Mouse (Mus musculus): ENCODE results near the gene Dact3.

GRCm38 (mm10) chr7:16883162-16883561, 8.0 kb downstream of the Dact3 start:
- TF ChIP-seq EP300 (optimal IDR thresholded peaks at IDR 0.05) (no peak), CTCF (IDR thresholded peaks at IDR 0.05; ENCODE audit: low read depth) (no peak)
